Mouse (Mus musculus): ENCODE results near the gene Nr3c2. TPM values are rescaled to one million over a fixed set of nuclear protein-coding genes. Genes with fewer than 3 reads are reported as not detected.

Nr3c2 gene
- polyA plus RNA-seq, 1 experiment from 2014 or later: 1.3 TPM

- H3K4me3 ChIP-seq (ENCODE audit: low read depth, low read length): no peak overlapping the region
Measured at GRCm38 (mm10) chr8:77034465-77034829, 135.2 kb downstream of the Nr3c2 start.

DNA sequence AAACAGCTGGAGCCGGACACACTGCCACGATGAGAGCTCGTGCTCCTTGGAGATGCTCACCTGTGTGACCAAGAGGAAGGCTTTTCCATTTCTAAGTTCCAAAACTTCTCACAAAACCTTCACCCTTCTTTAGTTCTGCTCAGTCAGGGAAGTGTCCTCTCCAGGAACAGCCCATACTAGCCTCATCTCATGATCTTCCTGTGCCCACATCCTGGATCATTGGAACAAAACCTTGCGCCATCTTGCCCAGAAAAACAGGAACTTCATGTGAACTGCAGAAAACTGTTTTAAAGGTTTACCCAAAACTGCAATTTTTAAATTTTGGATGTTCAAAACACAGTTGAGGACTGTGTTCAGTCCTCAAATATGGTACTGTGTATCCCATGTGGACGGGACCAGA lies 142.0 kb downstream of the Nr3c2 start:
- Histone ChIP-seq H3K4me2 (replicated peaks; ENCODE audit: low read depth, low read length) (no peak overlapping the region), H3K4me3 (ENCODE audit: low read depth, low read length) (no peak overlapping the region), H3K36me3 (ENCODE audit: control insufficient read depth, insufficient read depth, low read length) (no peaks in the 10 kb centered on the region), H3K4me1 (replicated peaks; ENCODE audit: control insufficient read depth, insufficient read depth, low read length) (no peaks in the 10 kb centered on the region), H3K9me3 (ENCODE audit: control insufficient read depth, low read length) (no peaks in the 10 kb centered on the region), H3K27ac (ENCODE audit: low read depth, low read length) (no peak overlapping the region), H3K9ac (ENCODE audit: low read depth, low read length) (no peak overlapping the region), H3K27me3 (ENCODE audit: control insufficient read depth, insufficient read depth, low read length) (no peaks in the 10 kb centered on the region)
- DNase-seq (ENCODE audit: low spot score): no peak
- ATAC-seq (ENCODE audit: low FRiP score): no peak
- WGBS: 89% methylated on average over 5 of the region's 5 CpGs

More at GRCm38 (mm10) chr8:77034465-77034829, 135.2 kb downstream of the Nr3c2 start:
- H3K27me3 ChIP-seq (ENCODE audit: control insufficient read depth, insufficient read depth, low read length): no peaks in the 10 kb centered on the region
- no peak overlapping the region for H3K4me2 ChIP-seq (replicated peaks; ENCODE audit: low read depth, low read length)
- ATAC-seq (ENCODE audit: low FRiP score) (no peak), DNase-seq (ENCODE audit: low spot score) (no peak)
- H3K9me3 ChIP-seq (ENCODE audit: control insufficient read depth, low read length): no peaks in the 10 kb centered on the region
- H3K36me3 ChIP-seq (ENCODE audit: control insufficient read depth, insufficient read depth, low read length): no peaks in the 10 kb centered on the region
- H3K9ac ChIP-seq (ENCODE audit: low read depth, low read length): no peak overlapping the region
- no peaks in the 10 kb centered on the region for H3K4me1 ChIP-seq (replicated peaks; ENCODE audit: control insufficient read depth, insufficient read depth, low read length)
- H3K27ac ChIP-seq (ENCODE audit: low read depth, low read length): no peak overlapping the region
- 96% methylated on average over 7 of the region's 7 CpGs for WGBS

GRCm38 (mm10) chr8:77044849-77045248 lies 145.6 kb downstream of the Nr3c2 start:
- 90% methylated on average over 12 of the region's 12 CpGs for WGBS
- ATAC-seq (ENCODE audit: low FRiP score): no peak
- Histone ChIP-seq H3K4me2 (replicated peaks; ENCODE audit: low read depth, low read length) (no peak overlapping the region), H3K27me3 (ENCODE audit: control insufficient read depth, insufficient read depth, low read length) (no peaks in the 10 kb centered on the region), H3K9ac (ENCODE audit: low read depth, low read length) (no peak overlapping the region), H3K4me3 (ENCODE audit: low read depth, low read length) (no peak overlapping the region), H3K27ac (ENCODE audit: low read depth, low read length) (no peak overlapping the region), H3K36me3 (ENCODE audit: control insufficient read depth, insufficient read depth, low read length) (no peaks in the 10 kb centered on the region), H3K4me1 (replicated peaks; ENCODE audit: control insufficient read depth, insufficient read depth, low read length) (no peaks in the 10 kb centered on the region), H3K9me3 (ENCODE audit: control insufficient read depth, low read length) (no peaks in the 10 kb centered on the region)
- DNase-seq (ENCODE audit: low spot score): no peak

- H3K9me3 ChIP-seq (ENCODE audit: control insufficient read depth, low read length): no peaks in the 10 kb centered on the region
- no peak overlapping the region for H3K27ac ChIP-seq (ENCODE audit: low read depth, low read length)
- ATAC-seq (ENCODE audit: low FRiP score): no peak
- H3K4me2 ChIP-seq (replicated peaks; ENCODE audit: low read depth, low read length): no peak overlapping the region
- DNase-seq (ENCODE audit: low spot score): no peak
- no peaks in the 10 kb centered on the region for H3K4me1 ChIP-seq (replicated peaks; ENCODE audit: control insufficient read depth, insufficient read depth, low read length)
- WGBS: 93% methylated on average over 1 of the region's 1 CpGs
- no peaks in the 10 kb centered on the region for H3K27me3 ChIP-seq (ENCODE audit: control insufficient read depth, insufficient read depth, low read length)
- no peak overlapping the region for H3K9ac ChIP-seq (ENCODE audit: low read depth, low read length)
- H3K36me3 ChIP-seq (ENCODE audit: control insufficient read depth, insufficient read depth, low read length): no peaks in the 10 kb centered on the region
- H3K4me3 ChIP-seq (ENCODE audit: low read depth, low read length): no peak overlapping the region
Measured at GRCm38 (mm10) chr8:77045711-77046110, 146.5 kb downstream of the Nr3c2 start.

- no peak overlapping the region for H3K9ac ChIP-seq (ENCODE audit: low read depth, low read length)
- WGBS: 91% methylated on average over 5 of the region's 5 CpGs
- H3K4me3 ChIP-seq (ENCODE audit: low read depth, low read length): no peak overlapping the region
- H3K9me3 ChIP-seq (ENCODE audit: control insufficient read depth, low read length): no peaks in the 10 kb centered on the region
- H3K27ac ChIP-seq (ENCODE audit: low read depth, low read length): no peak overlapping the region
- no peak overlapping the region for H3K4me2 ChIP-seq (replicated peaks; ENCODE audit: low read depth, low read length)
- ATAC-seq (ENCODE audit: low FRiP score) (no peak), DNase-seq (ENCODE audit: low spot score) (no peak)
- no peaks in the 10 kb centered on the region for H3K36me3 ChIP-seq (ENCODE audit: control insufficient read depth, insufficient read depth, low read length)
- H3K27me3 ChIP-seq (ENCODE audit: control insufficient read depth, insufficient read depth, low read length): no peaks in the 10 kb centered on the region
- no peaks in the 10 kb centered on the region for H3K4me1 ChIP-seq (replicated peaks; ENCODE audit: control insufficient read depth, insufficient read depth, low read length)
Measured at GRCm38 (mm10) chr8:77046217-77046616, 147.0 kb downstream of the Nr3c2 start.

- Histone ChIP-seq H3K9ac (ENCODE audit: low read depth, low read length) (no peak overlapping the region), H3K27me3 (ENCODE audit: control insufficient read depth, insufficient read depth, low read length) (no peaks in the 10 kb centered on the region), H3K27ac (ENCODE audit: low read depth, low read length) (no peak overlapping the region), H3K36me3 (ENCODE audit: control insufficient read depth, insufficient read depth, low read length) (no peaks in the 10 kb centered on the region), H3K4me1 (replicated peaks; ENCODE audit: control insufficient read depth, insufficient read depth, low read length) (no peaks in the 10 kb centered on the region), H3K4me2 (replicated peaks; ENCODE audit: low read depth, low read length) (no peak overlapping the region), H3K9me3 (ENCODE audit: control insufficient read depth, low read length) (no peaks in the 10 kb centered on the region), H3K4me3 (ENCODE audit: low read depth, low read length) (no peak overlapping the region)
- ATAC-seq (ENCODE audit: low FRiP score) (no peak), DNase-seq (ENCODE audit: low spot score) (no peak)
- whole genome bisulfite sequencing: 76% methylated on average over 3 of the region's 3 CpGs
Measured at GRCm38 (mm10) chr8:77046731-77047130, 147.5 kb downstream of the Nr3c2 start.

DNA sequence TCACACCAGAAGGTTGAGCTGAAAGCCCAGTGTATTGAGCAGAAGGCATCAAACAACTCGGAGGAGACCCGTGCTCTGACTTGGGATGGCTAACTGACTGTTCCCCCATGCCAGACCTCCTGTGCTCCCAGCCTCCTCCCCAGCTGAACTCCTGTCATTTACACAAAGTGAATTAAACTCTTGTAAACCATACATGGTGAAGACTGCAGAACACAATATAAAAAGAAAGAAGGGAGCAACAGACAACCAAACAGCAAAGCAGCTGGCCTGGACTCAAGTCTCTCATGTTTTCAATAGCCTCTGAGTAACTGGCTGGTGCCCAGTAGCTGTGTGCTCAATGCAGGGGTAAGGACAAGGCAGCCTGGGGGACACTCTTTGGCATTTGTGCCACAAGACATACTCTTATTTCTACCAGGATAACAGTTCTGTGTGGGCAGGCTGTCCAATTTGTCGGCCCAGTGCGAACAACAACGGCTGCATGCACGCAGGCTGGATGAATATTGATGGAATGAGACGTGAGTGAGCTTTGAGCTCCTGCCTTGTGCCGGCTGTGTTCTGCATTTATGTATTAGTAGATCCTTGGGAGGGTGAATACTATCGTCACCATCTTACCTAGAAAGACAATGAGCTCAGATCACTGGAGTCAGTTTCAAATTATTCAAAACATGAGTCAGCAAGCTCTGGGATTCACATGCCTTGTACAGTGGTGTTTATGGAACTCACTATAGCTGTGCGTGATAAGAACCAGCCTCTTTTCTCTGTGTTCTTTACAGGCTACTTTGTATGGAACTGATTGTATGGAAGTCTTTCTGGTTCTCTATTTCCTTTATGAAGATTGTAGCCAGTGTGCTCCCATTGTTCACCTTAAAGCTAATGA lies 152.4 kb downstream of the Nr3c2 start:
- Histone ChIP-seq H3K4me1 (replicated peaks; ENCODE audit: control insufficient read depth, insufficient read depth, low read length) (no peaks in the 10 kb centered on the region), H3K4me3 (ENCODE audit: low read depth, low read length) (no peak overlapping the region), H3K9me3 (ENCODE audit: control insufficient read depth, low read length) (no peaks in the 10 kb centered on the region), H3K36me3 (ENCODE audit: control insufficient read depth, insufficient read depth, low read length) (no peaks in the 10 kb centered on the region), H3K4me2 (replicated peaks; ENCODE audit: low read depth, low read length) (no peak overlapping the region), H3K27me3 (ENCODE audit: control insufficient read depth, insufficient read depth, low read length) (no peaks in the 10 kb centered on the region), H3K9ac (ENCODE audit: low read depth, low read length) (no peak overlapping the region), H3K27ac (ENCODE audit: low read depth, low read length) (no peak overlapping the region)
- DNase-seq (ENCODE audit: low spot score) (no peak), ATAC-seq (ENCODE audit: low FRiP score) (no peak)
- 88% methylated on average over 10 of the region's 10 CpGs for WGBS

DNA sequence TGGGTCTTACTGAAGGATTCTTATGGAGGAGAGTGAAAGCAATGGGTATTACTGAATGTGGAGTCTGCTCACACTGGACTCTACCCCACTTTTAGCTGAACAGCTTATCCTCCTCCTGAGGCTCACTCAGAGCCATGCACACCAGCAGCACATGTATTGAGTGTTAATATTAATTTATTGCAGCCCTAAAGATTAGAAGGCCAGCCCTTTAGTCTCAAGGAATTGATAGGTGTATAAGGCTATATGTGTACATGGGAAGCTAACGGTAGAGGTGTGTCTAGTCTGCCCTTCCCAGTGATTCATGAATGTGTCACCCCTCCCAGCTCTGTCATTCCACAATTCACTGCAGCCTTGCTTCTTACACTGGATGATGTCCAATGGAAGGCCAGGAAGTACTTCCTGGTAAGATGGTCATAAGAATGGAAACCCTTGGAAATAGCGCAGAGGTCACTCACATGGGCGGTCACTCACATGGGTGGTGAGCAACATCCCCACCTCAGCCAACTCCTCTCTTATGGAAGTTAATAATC lies 156.3 kb downstream of the Nr3c2 start:
- H3K4me3 ChIP-seq (ENCODE audit: low read depth, low read length): no peak overlapping the region
- H3K4me1 ChIP-seq (replicated peaks; ENCODE audit: control insufficient read depth, insufficient read depth, low read length): no peaks in the 10 kb centered on the region
- no peaks in the 10 kb centered on the region for H3K36me3 ChIP-seq (ENCODE audit: control insufficient read depth, insufficient read depth, low read length)
- no peak overlapping the region for H3K27ac ChIP-seq (ENCODE audit: low read depth, low read length)
- ATAC-seq (ENCODE audit: low FRiP score) (no peak), DNase-seq (ENCODE audit: low spot score) (no peak)
- no peak overlapping the region for H3K4me2 ChIP-seq (replicated peaks; ENCODE audit: low read depth, low read length)
- no peak overlapping the region for H3K9ac ChIP-seq (ENCODE audit: low read depth, low read length)
- H3K9me3 ChIP-seq (ENCODE audit: control insufficient read depth, low read length): no peaks in the 10 kb centered on the region
- H3K27me3 ChIP-seq (ENCODE audit: control insufficient read depth, insufficient read depth, low read length): no peaks in the 10 kb centered on the region
- 98% methylated on average over 3 of the region's 3 CpGs for WGBS

DNA sequence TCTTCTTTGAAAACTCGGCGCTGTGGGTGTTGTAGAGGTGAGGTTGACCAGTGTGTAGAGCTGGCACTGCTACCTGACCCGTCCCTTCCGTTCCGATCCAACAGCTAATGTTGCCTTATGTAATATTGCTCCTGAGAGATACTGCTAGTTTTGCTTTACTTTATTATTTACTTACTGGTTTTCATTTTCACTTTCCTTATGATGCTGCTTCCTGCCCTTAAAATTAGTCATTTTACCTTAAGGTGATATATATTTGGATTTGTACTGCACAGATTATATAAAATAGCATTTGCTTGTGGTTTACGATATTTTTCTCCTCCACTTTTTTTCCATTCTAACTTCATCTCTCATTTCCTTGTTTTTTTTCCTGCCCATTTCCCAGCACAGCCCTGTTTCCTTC lies 157.6 kb downstream of the Nr3c2 start:
- no peak overlapping the region for H3K4me3 ChIP-seq (ENCODE audit: low read depth, low read length)
- ATAC-seq (ENCODE audit: low FRiP score) (no peak), DNase-seq (ENCODE audit: low spot score) (no peak)
- H3K9me3 ChIP-seq (ENCODE audit: control insufficient read depth, low read length): no peaks in the 10 kb centered on the region
- no peak overlapping the region for H3K4me2 ChIP-seq (replicated peaks; ENCODE audit: low read depth, low read length)
- H3K4me1 ChIP-seq (replicated peaks; ENCODE audit: control insufficient read depth, insufficient read depth, low read length): no peaks in the 10 kb centered on the region
- no peaks in the 10 kb centered on the region for H3K27me3 ChIP-seq (ENCODE audit: control insufficient read depth, insufficient read depth, low read length)
- no peaks in the 10 kb centered on the region for H3K36me3 ChIP-seq (ENCODE audit: control insufficient read depth, insufficient read depth, low read length)
- 95% methylated on average over 6 of the region's 6 CpGs for WGBS
- H3K9ac ChIP-seq (ENCODE audit: low read depth, low read length): no peak overlapping the region
- H3K27ac ChIP-seq (ENCODE audit: low read depth, low read length): no peak overlapping the region

Data from hindbrain, embryonic 11.5 days (tissue).